Mouse (Mus musculus): ENCODE results near the gene Muc4.

Gene Muc4

DNA sequence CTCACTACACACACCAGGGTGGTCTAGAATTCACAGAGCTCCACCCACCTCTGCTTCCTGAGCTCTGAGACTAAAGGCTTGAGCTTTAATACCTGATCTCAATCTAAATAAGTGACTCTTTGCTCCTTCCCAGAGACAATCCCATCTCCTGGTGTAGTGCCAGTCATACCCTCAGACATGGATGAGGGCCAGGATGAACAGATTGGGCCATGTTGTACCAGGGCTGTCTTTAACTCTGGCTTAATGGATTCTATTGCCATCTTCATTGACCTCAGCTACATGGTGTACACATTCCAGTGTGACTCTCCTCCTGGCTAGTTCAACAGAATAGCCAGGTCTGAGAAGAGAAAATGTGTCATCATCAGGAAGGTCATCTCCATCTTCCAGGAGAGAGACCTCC is 9.2 kb upstream of the Muc4 start:
- no peak for DNase-seq (ENCODE audit: low spot score in 2 of 2)

DNA sequence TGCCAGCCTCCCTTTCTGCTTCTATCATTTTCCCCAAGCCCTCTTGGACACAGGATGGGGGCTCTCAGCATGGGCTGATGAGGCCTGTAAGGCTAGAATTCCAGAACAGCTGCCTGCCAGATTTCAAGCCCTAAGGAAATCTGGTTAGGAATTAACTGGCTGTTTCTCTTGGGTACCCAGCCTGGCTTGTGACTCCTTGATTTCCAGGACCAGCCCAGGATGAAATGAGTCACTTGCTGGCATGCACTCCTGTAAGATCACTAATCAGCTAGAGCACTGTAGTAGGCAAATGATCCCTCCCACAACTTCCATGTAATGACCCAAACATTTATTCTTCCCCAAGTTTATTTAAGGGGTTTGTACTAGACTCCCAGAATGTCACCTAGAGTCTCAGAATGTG is 7.4 kb upstream of the Muc4 start:
- DNase-seq (ENCODE audit: low spot score in 2 of 2): no peak

DNA sequence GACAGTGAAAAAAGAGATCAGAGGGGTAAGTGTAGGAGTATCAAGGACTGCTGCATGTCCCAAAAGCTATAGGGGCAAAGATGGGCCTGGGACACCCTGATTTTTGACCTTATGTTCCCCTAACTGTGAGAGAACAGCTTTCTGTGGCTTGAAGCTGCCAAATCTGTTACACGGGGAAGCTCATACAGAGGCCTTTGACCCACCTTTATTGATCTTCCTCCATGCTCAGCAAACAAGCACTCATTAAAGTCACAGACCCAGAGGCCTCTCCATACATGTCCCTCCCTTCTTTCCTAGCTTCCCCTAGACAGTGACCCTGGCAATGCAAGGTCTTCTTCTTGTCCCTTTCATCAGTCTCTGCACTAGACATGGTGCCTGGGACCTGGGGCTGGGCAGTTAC is 7.0 kb upstream of the Muc4 start:
- no peak for DNase-seq (ENCODE audit: low spot score in 2 of 2)

DNA sequence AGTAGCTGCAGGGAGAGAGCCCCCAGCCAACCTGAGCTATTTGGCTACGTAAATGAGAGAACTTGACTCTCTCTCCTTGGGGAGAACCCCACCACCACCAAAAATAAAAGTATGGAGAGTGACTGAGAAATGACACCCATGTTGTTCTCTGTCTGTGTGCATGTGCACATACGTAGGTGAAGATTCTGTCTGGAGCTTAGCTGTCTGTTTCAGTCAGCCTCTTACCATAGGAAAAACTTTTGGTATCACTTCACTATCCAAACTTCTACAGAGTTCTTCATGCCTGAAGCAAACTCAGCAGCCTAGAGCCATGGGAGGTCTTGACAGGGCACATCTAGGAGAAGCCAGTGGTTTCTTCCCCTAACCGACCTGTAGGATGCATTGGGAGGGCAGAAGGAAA is 2.5 kb upstream of the Muc4 start:
- no peak for DNase-seq (ENCODE audit: low spot score in 2 of 2)

DNA sequence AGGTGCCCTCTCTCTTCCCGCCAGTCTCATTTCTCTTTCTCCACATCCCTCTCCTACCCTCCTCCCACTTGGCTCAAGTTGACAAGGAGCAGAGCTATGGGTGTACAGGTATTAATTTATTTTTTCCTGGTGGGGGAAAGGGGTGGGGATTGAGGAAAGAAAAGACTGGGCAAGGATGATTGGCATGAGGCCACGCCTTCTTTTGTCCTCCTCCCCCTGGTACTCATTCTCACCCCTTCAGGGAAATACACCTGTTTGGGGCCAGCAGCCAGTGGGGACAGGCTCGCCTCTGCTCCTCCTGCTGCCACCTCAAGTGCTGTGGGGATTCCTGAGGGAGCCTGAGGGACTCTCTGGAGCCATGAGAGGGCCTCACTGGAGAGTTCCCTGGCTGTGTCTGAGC is 336 bp downstream of the Muc4 start:
- no peak for DNase-seq (ENCODE audit: low spot score in 2 of 2)

DNA sequence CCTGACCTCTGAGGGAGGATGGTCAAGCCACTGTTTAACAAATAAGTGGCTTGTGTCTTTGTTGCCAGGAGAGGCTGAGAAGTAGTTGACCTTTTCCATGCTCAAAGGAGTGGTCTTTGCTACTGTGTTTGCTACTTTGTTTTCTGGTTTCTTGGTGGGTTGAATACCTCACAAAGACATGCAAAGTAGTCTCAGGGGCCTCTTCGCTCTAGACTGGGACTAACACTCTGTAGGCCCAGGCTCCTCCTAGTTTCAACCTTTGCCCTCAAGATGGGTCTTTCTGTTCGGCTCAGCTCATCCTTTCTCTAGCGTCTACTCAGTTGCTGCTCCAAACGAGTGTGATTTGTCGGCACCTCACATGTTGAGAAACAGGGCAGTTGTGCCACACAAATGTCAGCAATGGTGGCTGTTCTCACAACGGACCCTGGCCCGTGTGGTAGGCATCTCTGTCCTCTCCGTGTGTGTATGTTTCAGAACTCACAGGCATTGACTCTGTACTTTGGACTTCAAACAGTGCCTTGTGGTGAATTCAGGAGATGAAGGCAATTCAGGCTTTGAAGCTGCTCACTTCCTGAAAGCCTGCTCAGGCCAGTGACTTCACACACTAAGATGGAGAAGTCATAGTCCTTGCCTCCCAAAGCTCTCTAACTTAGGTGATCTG is 4.4 kb downstream of the Muc4 start:
- no peak for DNase-seq (ENCODE audit: low spot score in 2 of 2)

DNA sequence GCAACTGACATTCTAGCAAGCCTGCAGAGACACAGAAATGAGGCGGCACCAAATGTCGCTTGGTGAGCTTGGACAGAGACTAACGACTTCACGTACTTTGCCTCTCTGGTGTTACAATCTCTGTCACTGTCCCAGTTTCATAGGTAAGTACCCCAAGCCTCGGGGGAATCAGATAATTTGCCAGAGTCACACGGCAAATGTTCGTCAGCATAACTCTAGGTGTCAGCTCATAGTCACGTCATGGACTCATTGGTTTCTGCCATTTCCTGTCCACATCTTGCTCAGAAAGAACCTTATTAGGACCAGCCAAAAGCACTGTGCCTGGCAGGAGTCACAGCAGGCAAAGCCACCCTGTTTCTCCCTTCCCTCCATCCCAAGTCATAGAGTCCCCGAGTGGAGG is 5.7 kb downstream of the Muc4 start:
- no peak for DNase-seq (ENCODE audit: low spot score in 2 of 2)

DNA sequence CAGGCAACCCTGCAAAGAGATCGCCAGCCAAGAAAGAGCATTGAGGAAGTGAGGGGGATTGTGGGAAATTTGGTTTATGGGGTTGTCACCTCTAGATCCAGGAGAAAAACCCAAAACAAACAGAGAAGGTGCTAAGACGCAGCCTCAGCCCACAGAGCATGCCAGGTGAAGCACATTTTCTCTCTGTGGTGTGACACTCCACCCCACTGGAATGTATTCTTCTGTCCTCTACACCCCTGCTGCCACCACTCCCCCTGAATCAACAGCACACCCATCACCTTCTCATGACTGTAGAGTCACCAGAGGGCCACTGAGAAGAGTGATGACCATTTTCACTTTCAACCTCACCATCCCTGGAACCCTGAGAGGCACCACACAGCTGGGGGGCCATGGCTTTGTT is 7.0 kb downstream of the Muc4 start:
- DNase-seq (ENCODE audit: low spot score in 2 of 2): no peak

DNA sequence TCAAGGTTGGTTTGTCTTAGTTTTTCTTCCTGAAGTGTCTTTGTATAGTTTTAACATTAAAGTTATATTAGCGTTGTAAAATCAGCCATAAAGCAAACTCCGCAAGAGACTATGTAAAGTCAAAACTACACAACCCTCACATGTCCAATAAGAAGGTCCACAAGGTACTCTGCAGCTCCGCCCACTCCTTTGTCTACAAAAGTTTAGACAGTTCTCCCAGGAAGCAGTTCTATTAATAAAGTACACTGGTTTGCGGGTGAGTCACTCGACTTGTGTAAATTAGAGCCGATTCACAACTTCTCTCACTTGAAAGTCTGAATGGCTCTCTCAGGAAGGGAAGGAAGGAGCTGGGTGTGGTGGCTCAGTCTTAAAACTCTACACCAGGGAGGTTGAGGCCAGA is 10.2 kb downstream of the Muc4 start:
- no peak for DNase-seq (ENCODE audit: low spot score in 2 of 2)

DNA sequence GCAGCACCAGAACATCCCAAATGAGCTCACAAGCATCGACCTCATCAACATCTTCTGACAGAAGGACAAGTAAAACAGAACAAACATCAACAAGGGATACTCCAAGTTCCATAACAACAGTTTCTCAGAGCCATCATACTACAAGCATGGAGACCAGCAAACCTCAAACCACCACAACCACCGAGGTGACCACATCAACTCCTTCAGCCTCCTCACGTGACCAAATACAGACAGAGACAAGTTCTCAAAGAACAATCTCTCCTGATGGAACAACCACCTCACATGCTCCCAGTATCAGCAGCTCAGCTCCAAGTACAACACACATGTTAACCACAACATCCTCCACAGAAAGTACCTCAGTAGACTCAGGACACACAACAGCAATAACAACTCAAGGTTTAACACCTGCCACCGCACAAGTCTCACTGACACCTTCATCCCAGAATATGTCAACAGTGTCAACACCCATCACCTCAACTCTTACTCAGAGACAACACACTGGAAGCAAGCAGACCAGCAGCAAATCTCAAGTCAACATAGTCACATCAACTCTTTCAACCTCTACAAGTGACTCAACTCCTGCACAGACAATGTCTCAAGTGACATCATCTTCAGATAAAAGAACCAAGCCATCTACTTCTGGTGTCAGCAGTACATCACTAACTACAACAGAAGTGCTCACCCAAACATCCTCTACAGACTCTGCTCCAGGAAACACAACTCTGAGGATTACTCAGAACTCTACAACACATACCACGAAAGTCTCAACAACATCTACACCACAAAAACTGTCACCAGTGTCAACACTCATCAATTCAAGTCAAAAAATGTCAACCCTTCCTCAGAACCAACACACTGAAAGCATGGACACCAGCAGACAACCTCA is 14.8 kb downstream of the Muc4 start:
- no peak for DNase-seq (ENCODE audit: low spot score in 2 of 2)

DNA sequence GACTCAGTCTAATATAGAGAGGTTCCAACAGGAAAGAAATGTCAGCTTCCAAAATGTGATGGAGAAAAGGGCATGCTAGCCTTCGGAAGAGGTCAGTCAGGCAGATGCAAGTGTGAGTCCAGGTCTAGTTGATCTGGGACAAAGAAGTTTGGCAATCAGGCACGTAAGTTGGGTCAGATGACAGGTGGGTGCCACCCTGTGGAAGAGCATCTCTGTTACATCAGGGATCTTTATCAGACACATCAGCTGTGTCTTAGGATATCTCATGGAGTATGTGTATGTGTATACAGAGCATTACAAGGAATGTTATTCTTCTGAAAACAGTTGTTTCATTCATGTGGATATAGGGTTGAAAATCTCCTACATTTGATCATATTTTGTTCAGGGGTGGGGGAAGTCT is 28.9 kb downstream of the Muc4 start:
- no peak for DNase-seq (ENCODE audit: low spot score in 2 of 2)

DNA sequence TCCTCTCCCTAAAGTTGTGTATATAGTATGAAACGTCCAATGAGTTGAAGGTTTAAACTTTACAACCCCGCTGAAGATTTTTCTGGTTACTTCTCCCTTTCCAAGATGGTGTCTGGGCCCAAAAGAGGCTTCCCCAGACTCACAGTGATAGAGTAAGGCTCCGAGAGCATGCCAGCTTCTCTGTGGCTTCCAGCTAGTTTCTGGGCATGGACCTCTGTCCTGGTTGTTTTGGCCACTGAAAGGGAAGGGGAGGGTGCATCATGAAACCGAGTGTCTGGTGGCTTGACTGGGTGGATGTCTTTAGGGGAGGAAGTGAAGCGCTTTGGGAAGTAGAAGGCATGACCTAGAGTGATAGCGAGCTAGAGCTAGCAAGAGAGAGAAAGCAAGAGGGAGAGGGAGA is 29.3 kb downstream of the Muc4 start:
- no peak for DNase-seq (ENCODE audit: low spot score in 2 of 2)

DNA sequence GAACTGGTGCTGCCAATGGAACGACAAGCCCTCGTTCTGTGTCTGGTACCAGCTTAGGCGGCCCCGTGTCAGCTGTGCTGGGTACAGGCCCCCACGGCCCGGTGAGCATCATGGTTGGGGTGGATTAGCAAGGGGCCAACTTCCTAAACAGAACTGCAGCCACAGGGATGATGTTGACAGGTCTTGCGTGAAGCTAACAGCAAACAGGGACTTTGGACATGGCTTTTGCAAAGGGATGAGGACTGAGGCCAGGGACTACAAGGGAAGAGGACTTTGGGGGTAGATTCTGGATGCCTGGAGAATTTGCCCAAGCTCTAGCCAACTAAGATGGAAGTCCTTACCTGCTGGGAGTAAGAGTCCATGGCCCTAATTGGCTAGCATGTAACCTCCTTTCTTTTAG is 31.2 kb downstream of the Muc4 start:
- no peak for DNase-seq (ENCODE audit: low spot score in 2 of 2)

DNA sequence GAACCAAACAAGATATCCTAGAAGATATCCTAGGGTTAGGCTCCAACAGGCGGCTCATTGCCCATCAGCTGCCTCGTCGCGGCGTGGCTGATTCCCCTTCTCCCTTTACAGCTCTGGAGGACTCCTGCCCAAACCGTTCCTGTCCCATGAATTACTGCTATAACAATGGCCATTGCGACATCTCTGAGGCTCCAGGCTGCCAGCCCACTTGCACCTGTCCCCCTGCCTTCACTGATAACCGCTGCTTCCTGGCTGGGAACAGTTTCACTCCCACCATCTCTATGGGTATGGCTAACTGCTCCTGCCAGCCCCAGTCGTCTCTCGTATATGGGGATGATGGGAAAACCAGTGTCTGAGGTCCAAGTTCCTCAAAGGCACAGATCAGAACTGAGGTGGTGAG is 41.0 kb downstream of the Muc4 start:
- DNase-seq (ENCODE audit: low spot score in 2 of 2): no peak

DNA sequence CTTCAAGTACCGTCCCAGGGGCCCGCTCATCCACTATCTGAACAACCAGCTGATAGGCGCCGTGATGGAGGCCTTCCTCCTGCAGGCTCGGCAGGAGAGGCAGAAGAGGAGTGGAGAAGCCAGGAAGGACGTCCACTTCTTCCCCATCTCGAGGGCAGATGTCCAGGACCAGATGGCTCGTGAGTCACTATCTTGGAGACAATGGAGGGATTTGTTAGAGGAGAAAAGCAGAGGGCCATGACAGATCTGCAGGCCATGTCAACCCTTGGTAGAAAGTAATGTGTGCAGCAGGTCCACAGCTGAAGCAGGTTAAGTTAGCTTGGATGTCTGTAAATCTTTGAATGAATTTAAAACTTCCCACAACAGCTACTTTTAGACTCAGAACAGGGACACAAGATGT is 43.3 kb downstream of the Muc4 start:
- DNase-seq (ENCODE audit: low spot score in 2 of 2): no peak

DNA sequence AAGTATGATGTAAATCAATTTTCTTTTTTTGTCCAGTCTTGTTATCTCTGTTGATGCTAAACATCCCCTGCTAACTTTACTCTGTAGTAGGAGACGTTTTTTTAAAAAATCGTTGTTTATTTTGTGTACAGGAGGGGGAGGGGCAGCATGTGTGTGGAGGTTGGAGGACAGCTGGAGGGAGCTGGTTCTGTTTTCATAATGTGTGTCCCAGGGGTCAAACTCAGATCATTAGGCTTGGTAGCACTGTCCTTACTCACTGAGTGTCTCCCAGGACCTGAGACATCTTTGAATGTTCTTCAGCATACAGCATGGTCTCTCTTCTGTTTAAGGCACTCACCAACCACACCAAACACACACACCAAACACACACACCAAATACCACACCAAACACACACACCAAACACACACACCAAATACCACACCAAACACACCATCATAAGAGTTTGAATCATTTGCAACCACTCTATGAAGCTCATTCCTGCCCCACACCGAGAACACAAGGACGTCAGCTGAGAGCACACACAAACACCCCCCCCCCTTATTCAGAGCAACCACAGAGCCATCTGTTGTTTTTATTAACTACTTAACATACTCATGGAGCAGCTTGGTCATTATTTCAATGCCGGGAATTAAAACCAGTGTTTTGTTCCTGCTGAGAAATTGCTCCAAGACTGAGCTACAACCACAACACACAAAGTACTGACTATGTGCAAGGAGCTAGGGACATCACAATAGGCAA is 47.8 kb downstream of the Muc4 start:
- DNase-seq (ENCODE audit: low spot score in 2 of 2): no peak

DNA sequence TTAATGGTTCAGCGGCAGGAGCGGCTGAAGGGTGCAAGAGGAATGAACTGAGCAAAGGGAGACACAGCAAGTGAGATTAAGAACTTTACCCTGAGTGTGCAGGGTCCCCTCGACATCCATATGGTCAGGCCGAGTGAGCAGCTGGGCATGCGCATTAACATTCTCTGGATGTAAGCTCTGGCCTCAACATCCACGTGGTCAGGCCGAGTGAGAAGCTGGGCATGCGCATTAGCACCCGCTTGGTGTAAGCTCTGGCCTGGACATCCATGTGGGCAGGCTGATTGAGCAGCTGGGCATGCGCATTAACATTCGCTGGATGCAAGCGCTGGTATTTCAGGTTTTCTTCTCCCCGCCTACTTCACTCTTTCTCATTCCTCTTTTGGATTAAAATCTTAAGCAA is 49.2 kb downstream of the Muc4 start:
- peak; percentile 11 to 43 for DNase-seq (ENCODE audit: low spot score in 2 of 2)

DNA sequence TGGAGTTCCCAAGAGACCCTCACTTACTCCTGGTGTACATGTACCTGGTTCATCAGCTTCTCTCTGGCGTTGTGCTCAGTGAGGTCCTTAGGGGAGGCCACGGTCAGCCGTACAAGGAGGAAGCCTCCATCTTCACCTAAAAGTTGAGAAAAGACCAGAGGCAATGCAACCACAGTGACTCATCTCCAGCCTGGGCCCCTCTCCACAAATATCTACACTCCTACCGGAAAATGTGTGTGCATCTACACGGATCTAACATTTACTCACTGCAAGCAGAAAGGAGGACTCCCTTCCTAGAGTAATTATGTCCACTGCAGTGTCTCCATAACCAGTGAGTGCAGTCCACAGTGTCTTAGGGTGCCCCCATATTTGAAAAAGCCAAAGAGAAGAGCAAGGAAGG is 54.4 kb downstream of the Muc4 start:
- DNase-seq (ENCODE audit: low spot score in 2 of 2): no peak

DNA sequence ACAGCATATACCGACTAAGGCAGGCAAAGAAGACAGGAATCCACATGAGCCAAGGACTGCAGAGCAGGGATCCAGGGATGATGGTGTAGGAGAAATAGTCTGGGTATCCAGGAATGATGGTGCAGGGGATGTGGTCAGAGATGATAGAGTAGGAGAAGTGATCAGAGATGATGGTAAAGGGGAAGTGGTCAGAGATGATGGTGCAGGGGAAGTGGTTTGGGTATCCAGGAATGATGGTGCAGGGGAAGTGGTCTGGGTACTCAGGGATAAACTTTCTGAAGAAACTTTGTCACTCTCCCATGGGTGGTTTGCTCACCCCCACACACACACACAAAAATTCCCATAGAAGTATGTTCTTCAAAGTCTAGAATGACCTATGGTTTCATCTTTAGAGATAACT is 59.5 kb downstream of the Muc4 start:
- no peak for DNase-seq (ENCODE audit: low spot score in 2 of 2)

DNA sequence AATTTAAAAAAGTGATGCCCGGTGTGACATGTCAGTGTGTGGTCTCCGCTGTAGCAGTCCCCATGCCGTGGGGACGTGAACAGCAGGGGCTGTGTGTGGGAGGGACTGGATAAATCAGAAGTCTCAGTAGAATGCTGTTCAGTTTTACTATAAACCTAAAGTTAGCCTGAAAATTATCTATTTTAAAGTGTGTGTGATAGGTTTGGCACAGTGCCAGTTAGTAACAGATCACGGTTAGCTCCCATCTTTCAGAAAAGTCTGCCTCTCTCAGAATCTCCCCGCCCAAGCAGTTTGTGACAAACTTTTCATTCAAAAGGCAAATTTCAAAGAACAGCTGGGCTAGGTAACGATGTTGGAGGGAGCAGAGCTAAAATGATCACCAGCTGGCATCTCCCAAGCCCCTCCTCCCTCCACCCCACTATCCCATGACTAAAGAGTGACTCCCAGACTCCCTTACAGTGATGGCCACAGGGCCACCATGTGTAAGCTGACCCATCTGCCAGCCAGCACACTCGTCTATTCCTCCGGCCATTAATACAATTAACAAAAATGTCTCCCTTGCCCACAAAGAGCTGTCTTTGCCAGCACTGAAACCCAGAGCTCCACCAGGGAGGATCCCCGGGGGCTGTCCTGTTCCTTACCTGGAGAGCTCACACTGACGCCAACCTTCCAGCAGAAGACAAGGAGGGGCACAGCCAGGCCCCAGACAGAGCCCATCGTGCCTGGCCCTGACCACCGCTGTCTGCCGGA is 61.2 kb downstream of the Muc4 start:
- DNase-seq (ENCODE audit: low spot score in 2 of 2): no peak

DNA sequence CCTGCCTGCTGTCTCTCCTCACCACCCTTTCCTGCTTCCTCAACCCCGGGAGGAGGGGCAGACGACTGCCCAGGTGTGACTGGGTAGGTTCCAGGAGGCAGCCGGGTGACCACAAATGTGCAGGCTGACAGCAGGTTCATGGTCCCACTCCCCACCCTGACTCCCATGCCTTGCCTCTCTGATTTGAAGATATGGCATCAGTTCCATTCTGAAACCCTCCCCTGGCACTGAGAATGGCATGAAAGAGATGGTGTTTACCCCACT is 61.7 kb downstream of the Muc4 start, which contains the start of gene Muc20:
Muc20 (minus strand) TSS at position 10 of the 264 bp plus-strand sequence.
- no peak for DNase-seq (ENCODE audit: low spot score in 2 of 2)

DNA sequence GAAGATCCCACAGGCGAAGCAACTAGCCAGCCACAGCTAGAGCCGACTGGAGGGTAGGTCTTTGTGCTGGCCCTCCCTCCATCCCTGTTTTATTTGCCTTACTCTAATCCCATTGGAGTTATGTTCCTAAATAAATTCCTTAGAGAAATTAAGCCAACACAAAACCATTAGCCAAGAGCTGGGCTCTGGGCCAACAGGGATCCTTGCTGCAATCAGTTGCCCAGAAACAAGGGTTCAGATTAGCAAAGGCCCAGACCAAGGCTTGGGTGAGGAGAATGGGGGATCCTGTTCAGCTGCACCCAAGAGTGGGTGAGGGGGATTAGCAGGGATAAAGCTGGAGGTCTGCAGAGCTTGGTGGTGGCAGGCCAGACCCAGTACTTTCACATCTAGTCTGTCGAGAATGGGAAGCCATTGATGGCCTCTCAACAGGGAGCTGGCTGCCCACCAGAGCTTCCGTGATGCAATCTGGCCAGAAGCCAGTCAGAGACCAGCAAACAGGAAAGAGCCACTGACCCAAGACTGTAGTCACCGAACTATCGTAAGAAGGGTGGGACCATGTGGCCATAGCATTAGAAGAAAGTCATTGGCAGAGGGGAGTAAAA is 67.7 kb downstream of the Muc4 start:
- DNase-seq (ENCODE audit: low spot score in 2 of 2): peak; percentile 17 to 32

Data from frontal cortex, postnatal 14 days (tissue).